In genomic region chr17:33539878-33540277, GRCm38 (mm10) we compare ENCODE assay signal across 6 mouse cellular contexts.
DNase-seq lines count a peak whose midpoint lies in the region.

No protein-coding gene starts in this region.

- DNase-seq in cerebellum, adult 9-10 months: peak; percentile 58
- no peak for DNase-seq in cerebellum, postnatal 4 days (ENCODE audit: low spot score in 2 of 2)
- peak; percentile 42 to 51 for DNase-seq in cerebellum, postnatal 36 days
- DNase-seq in cerebellum, adult 8-10 months: no peak
- DNase-seq in brain, adult 2 months (ENCODE audit: low read depth, low spot score): peak; percentile 66
- no peak for DNase-seq in right cerebral cortex, adult 2 months (ENCODE audit: low spot score in 2 of 2)

Comparison
In these comparisons a context has a peak if more than half of its experiments do, and no peak if none do; other contexts are left out.
1. DNase-seq: peak in cerebellum, adult 9-10 months (single experiment), cerebellum, postnatal 36 days (2 of 2) and brain, adult 2 months (single experiment); none in cerebellum, postnatal 4 days (0 of 2), cerebellum, adult 8-10 months (single experiment) and right cerebral cortex, adult 2 months (0 of 2).